Mouse (Mus musculus): Measurements from ENCODE around the gene Gm8281. TPM values are rescaled to one million over a fixed set of nuclear protein-coding genes. Genes with fewer than 3 reads are reported as not detected.
"Not testable (repeated sequence)": the region's sequence is repeated elsewhere in the genome, so short reads cannot be mapped to it uniquely, and the experiment has no call there.

The Gm8281 gene
- polyA plus RNA-seq (2012; rRNA removed), result 0.42 and 0.62 TPM in 2 replicates

GRCm38 (mm10) chr14:5070611-5071490 is at the start of gene Gm8281:
Gm8281 (plus strand) TSS chr14:5071040.
- H3K27me3 ChIP-seq (ENCODE audit: control insufficient read depth, insufficient read depth, low read length); H3K36me3 ChIP-seq (ENCODE audit: control insufficient read depth, insufficient read depth, low read length); H3K4me3 ChIP-seq (ENCODE audit: control insufficient read depth, low read depth, low read length); H3K27ac ChIP-seq (ENCODE audit: control insufficient read depth, insufficient read depth, low read depth, low read length); H3K4me1 ChIP-seq (ENCODE audit: control insufficient read depth, insufficient read depth, low read length): not testable (repeated sequence)

DNA sequence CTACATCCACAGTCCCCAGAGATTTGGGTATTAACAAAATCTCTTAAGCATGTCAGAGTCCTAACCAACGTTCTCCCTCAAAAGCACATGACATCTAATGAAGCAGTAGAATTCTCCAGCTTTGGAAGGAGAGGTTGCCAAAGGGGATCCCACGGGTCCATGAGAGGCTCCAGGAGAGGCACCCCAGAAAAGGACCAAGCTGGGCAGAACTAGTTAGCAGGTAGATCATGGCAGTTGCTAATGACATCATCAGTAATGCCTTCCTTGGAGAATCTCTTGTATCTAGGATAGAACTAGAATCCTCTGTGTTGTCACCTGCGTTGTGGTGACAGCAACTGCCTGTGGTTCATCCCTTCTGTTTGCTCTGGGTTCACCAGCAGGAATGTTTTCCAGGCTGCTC is 20.5 kb upstream of the Gm8281 start, which contains the start of gene 4930555G01Rik:
Gene 4930555G01Rik (plus strand): TSS at position 301 of the 400 bp plus-strand sequence.
- not testable (repeated sequence) for H3K36me3 ChIP-seq (ENCODE audit: control insufficient read depth, insufficient read depth, low read length); H3K4me1 ChIP-seq (ENCODE audit: control insufficient read depth, insufficient read depth, low read length); H3K27ac ChIP-seq (ENCODE audit: control insufficient read depth, insufficient read depth, low read depth, low read length); H3K4me3 ChIP-seq (ENCODE audit: control insufficient read depth, low read depth, low read length); H3K27me3 ChIP-seq (ENCODE audit: control insufficient read depth, insufficient read depth, low read length)

DNA sequence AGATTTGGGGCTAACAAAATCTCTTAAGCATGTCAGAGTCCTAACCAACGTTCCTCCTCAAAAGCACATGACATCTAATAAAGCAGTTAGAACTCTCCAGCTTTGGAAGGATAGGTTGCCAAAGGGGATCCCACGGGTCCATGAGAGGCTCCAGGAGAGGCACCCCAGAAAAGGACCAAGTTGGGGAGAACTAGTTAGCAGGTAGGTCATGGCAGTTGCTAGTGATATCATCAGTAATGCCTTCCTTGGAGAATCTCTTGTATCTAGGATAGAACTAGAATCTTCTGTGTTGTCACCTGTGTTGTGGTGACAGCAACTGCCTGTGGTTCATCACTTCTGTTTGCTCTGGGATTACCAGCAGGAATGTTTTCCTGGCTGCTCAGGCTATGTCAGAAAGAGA is 60.4 kb downstream of the Gm8281 start, which contains the start of gene Gm8279:
Gene Gm8279 (plus strand): TSS at position 301 of the 400 bp plus-strand sequence.
- not testable (repeated sequence) for H3K4me1 ChIP-seq (ENCODE audit: control insufficient read depth, insufficient read depth, low read length); H3K36me3 ChIP-seq (ENCODE audit: control insufficient read depth, insufficient read depth, low read length)

More for the DNA sequence above, 60.4 kb downstream of the Gm8281 start, which contains the start of gene Gm8279:
- H3K27ac ChIP-seq (ENCODE audit: control insufficient read depth, insufficient read depth, low read depth, low read length); H3K27me3 ChIP-seq (ENCODE audit: control insufficient read depth, insufficient read depth, low read length); H3K4me3 ChIP-seq (ENCODE audit: control insufficient read depth, low read depth, low read length): not testable (repeated sequence)

Other genes with a start within 250 kb of the Gm8281 start
- gene Gm3269, start 232.9 kb upstream of the Gm8281 start, polyA plus RNA-seq (2012; rRNA removed), result 0.41 and 0.57 TPM in 2 replicates
- gene Gm3264, start 215.5 kb upstream of the Gm8281 start, polyA plus RNA-seq (2012; rRNA removed), result 0.27 and 1.5 TPM in 2 replicates
- 0.86 and 0.96 TPM in 2 replicates for gene Gm3278, start 178.6 kb upstream of the Gm8281 start, polyA plus RNA-seq (2012; rRNA removed)
- gene Gm8297, start 87.1 kb upstream of the Gm8281 start, polyA plus RNA-seq (2012; rRNA removed), result 13.7 and 18.9 TPM in 2 replicates
- 0.23 TPM in 1 of 2 replicates, not detected in the other for gene Gm3298, start 55.1 kb upstream of the Gm8281 start, polyA plus RNA-seq (2012; rRNA removed)
- 0.60 and 0.65 TPM in 2 replicates for gene 4930555G01Rik, start 20.4 kb upstream of the Gm8281 start, polyA plus RNA-seq (2012; rRNA removed)
- 12.9 and 13.5 TPM in 2 replicates for gene Gm8279, start 60.5 kb downstream of the Gm8281 start, polyA plus RNA-seq (2012; rRNA removed)
- gene Gm3317, start 93.5 kb downstream of the Gm8281 start, polyA plus RNA-seq (2012; rRNA removed), result not detected in 2 replicates
- gene Gm8271, start 114.8 kb downstream of the Gm8281 start, polyA plus RNA-seq (2012; rRNA removed), result not detected in 2 replicates
- gene Gm3526, start 189.5 kb downstream of the Gm8281 start, polyA plus RNA-seq (2012; rRNA removed), result 1.6 and 1.9 TPM in 2 replicates

All from testis, adult 2 months (tissue).